Mouse (Mus musculus) skeletal muscle tissue, adult 2 months (tissue): ENCODE results near the gene Tmem204.
"Not testable (repeated sequence)": the region's sequence is repeated elsewhere in the genome, so short reads cannot be mapped to it uniquely, and the experiment has no call there.

Source experiments
- DNase-seq: peaks from one replicate; pipeline ENCODE4 v3.0.0-alpha.2; 2012; ENCODE audit warnings: low read depth, low spot score

Tmem204 gene

GRCm38 (mm10) chr17:25083444-25083931 lies at the start of gene Tmem204:
Tmem204 (minus strand) TSS chr17:25083591.
- peak; percentile 89 for DNase-seq

GRCm38 (mm10) chr17:25130060-25130459 lies 46.7 kb upstream of the Tmem204 start:
- no peak for DNase-seq

- DNase-seq: no peak
Measured at GRCm38 (mm10) chr17:25127681-25128080, 44.3 kb upstream of the Tmem204 start.

DNA sequence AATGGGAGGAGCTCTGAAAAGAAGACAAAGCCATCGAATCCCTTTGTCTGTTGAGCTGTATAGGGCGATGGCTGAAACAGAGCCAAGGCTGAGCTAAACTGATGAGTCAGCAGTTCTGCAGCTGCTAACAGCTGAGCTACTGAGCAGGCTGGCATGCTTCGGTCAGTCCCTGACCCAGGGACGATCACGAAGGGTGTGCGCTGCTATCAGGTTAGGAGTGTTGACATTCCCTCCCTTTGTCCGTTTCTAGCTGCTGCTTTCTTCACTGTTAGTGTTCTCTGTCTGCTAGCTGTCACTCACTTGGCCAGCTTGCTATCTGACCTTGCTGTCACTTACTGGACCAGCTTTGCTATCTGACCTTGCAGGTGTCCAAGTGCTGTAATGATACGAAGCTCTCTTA lies 43.7 kb upstream of the Tmem204 start:
- peak; percentile 34 for DNase-seq

DNA sequence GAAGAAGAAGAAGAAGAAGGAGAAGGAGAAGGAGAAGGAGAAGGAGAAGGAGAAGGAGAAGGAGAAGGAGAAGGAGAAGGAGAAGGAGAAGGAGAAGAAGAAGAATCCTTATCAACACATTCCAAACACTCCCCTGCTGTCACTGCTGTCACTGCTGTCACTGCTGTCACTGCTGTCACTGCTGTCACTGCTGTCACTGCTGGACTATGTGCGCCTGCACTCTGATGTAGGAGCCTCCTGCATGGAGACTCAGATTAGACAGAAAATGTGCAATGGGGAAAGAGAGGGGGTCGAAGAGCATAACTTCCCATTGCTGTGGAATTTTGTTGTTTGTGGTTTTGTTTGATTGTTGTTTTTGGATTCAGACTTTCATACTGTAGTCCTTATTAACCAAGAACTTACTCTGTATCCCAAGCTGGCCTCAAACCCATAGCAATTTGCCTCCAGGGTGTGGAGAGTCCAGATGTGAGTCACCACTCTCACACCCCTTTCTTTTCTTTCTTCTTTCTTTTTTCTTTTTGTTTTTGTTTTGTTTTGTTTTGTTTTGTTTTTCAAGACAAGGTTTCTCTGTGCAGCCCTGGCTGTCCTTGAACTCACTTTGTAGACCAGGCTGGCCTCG lies 42.2 kb upstream of the Tmem204 start:
- not testable (repeated sequence) for DNase-seq

- DNase-seq: no peak
Measured at GRCm38 (mm10) chr17:25123979-25124378, 40.6 kb upstream of the Tmem204 start.

- peak; percentile 27 for DNase-seq
Measured at GRCm38 (mm10) chr17:25120406-25120805, 37.0 kb upstream of the Tmem204 start, which contains the start of gene Ptx4. Ptx4 (plus strand) TSS chr17:25120760.

DNA sequence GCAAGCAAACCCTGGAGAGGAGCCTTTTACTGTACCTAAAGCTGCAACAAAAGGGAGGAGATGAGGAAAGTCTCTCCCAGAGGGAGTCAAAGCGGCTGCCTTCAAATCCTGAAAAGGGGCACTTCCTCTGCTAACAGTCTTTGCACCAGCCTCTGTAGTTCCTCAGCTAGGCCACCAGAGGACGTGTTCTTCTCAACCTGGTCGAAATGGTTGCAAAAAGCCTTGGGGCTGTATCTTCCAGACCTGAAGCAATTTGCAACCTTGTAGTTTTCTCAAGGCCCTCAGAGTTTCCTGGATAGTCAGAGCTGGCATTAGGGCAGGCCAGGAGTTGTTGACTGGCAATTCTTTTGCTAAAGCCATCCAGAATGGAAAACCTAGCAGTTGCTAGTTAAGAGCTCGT lies 33.9 kb upstream of the Tmem204 start:
- no peak for DNase-seq

DNA sequence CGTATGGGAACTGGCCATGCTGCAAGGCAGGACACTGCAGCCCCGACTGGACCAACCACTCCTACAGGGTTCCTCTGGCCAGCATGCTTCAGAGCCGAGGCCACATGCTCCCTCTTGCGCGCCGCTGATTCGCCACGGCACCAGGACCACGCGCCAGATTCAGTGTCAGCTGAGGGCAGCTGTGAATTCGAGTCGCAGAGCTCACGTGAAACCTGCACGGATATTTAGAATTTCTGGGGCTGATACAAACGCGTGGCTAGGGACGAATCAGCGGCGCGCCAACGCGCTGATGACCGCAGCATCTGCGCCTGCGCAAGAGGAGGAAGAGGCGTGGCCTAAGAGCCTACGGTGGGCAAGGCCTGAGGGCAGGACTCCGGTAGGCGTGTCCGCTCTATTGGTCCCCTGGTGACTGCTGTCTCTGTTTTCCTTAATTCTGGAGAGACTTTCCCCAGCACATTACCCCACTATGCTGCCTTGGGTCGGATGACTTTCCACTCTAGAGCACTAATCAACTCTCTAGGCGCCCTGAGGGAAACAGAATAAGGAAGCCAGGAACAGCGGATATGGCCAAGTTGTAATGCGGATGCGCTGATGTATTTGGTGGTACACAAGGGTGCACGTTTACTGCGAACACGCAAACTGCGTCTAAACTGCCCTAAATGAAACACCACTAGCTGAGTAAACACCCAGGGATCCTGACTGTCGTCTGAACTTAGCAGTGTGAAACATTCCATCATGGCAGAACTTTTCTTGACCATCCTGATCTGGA lies 32.5 kb upstream of the Tmem204 start, which contains the start of gene Telo2:
Gene Telo2 (minus strand): TSS at position 304 of the 769 bp plus-strand sequence.
- DNase-seq: peak; percentile 94

DNA sequence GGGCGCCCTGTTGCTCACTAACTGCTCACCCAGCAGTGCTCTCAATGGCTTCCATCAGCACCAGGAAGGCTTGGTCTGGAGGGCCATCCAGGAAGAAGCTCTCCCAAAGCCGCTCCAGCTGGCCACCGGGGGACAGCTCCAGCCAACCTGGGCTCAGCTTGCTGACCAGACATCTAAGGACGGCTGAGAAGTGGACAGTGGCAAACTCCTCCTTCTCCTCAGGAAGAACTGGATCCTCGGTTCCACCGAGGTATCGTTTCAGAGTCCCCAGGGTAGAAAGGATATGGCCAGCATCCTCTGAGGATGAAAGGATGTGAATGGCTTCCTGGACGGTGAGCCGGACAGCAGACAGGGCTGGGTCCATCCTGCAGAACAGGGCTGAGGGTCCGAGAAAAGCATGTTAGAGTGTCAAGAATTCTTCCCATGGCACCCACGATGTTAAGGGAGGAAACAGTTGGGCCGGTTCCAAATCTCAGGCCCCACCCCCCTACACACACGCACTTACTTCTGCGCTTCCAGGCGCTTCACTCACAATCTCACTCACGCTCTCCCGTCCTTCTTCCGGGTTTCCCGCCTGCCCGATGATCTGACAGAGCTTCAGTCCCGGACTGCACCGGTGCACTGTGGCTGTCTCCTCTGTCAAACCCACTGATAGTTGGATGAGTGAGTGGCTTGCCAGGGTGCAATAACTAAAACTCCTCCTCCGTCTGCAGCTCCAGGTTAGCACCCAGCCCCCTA lies 31.7 kb upstream of the Tmem204 start:
- DNase-seq: peak; percentile 51

DNA sequence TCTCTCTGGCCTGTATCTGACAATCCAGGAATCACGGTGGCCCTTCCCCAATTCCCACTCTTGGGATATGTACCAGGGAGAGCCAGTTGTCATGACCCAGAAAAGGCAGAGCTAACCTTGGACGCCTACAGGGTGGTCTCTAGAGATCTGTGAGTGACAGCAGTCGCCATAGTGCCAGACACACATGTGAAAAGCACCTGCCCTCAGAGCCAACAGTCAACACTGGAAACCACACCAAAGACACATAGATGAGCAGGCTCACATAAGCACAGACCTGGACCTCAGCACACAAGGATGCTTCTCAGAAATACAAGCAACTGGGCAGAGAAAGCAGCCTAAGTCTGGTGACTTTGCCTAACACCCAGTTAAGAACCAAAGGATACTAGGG lies 29.0 kb upstream of the Tmem204 start:
- DNase-seq: no peak

- peak; percentile 71 for DNase-seq
Measured at GRCm38 (mm10) chr17:25111739-25112422, 28.5 kb upstream of the Tmem204 start.

GRCm38 (mm10) chr17:25111220-25111619 lies 27.8 kb upstream of the Tmem204 start:
- DNase-seq: no peak

- DNase-seq: no peak
Measured at GRCm38 (mm10) chr17:25110590-25110989, 27.2 kb upstream of the Tmem204 start.

DNA sequence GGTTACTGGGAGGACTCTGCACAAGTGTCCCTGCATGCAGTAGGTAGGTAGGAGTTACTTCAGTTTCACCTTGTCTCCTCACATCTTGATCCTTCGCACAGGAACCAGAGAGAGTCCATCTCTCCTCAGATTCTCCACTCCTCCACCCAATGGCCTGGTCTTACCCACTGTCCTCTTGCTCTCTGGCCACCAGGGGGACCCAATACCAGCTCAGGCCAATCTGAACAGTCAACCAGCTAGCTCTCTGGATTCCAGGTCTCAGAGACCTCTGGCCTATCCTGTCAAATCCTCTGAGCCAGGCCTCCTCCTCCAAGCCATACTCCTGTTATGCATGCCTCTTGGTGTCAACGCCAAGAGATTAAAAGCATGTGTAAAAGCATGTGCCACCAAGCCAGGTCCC lies 26.2 kb upstream of the Tmem204 start:
- no peak for DNase-seq

- no peak for DNase-seq
Measured at GRCm38 (mm10) chr17:25107786-25108185, 24.4 kb upstream of the Tmem204 start.

DNA sequence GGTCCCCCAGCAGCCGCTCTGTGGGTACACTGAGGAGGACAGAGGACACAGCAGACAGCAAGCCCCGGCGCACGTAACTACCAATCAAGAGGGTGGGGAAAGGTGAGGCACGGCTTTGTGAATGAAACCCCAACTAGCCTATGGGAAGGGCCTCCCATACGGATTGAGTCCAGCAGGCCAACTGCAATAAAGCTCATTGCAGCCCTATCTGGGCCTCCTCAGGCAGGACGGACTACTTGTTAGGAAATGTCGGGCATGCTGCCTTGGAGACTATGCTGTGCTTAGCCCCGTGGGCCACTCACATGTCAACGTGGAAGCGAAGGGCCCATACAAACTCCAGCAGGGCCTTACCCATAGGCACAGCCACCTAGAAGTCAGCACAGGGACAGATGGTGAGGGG lies 17.9 kb upstream of the Tmem204 start:
- DNase-seq: no peak

GRCm38 (mm10) chr17:25100052-25100451 lies 16.7 kb upstream of the Tmem204 start:
- no peak for DNase-seq

GRCm38 (mm10) chr17:25096221-25096620 lies 12.8 kb upstream of the Tmem204 start:
- no peak for DNase-seq

- no peak for DNase-seq
Measured at GRCm38 (mm10) chr17:25090450-25090849, 7.1 kb upstream of the Tmem204 start.

- DNase-seq: no peak
Measured at GRCm38 (mm10) chr17:25089158-25089557, 5.8 kb upstream of the Tmem204 start.

GRCm38 (mm10) chr17:25086724-25087123 lies 3.3 kb upstream of the Tmem204 start:
- no peak for DNase-seq
